Mouse (Mus musculus): Measurements from ENCODE around the gene D430042O09Rik. TPM values are rescaled to one million over a fixed set of nuclear protein-coding genes. Genes with fewer than 3 reads are reported as not detected.
A peak's percentile ranks its signal among the peaks of the same experiment; 100 is the strongest.

D430042O09Rik gene
- total and polyA plus RNA-seq, 2 experiments from 2014 or later = 4.5 to 17.8 TPM

- Histone ChIP-seq H3K27ac (no peak overlapping the region), H3K9me3 (ENCODE audit: low read length) (no peaks in the 10 kb centered on the region), H3K4me2 (ENCODE audit: low read depth, low read length) (no peak overlapping the region), H3K9ac (replicated peaks; ENCODE audit: low read length) (no peak overlapping the region), H3K4me3 (ENCODE audit: low read length) (no peak overlapping the region), H3K27me3 (ENCODE audit: insufficient read depth, low read length) (no peaks in the 10 kb centered on the region), H3K4me1 (ENCODE audit: insufficient read depth, low read length) (no peaks in the 10 kb centered on the region), H3K36me3 (ENCODE audit: insufficient read depth, low read length) (no peaks in the 10 kb centered on the region)
- no peak for ATAC-seq
- 51% methylated on average over 2 of the region's 2 CpGs for WGBS
- DNase-seq (ENCODE audit: low spot score) = no peak
- TF ChIP-seq CTCF (IDR thresholded peaks at IDR 0.05; ENCODE audit: low read depth) = no peak
Observed at GRCm38 (mm10) chr7:125716724-125717123, 9.0 kb downstream of the D430042O09Rik start.

GRCm38 (mm10) chr7:125717612-125718011 is 9.9 kb downstream of the D430042O09Rik start:
- H3K27ac ChIP-seq = no peak overlapping the region
- ATAC-seq (no peak), DNase-seq (ENCODE audit: low spot score) (no peak)
- no peak overlapping the region for H3K9ac ChIP-seq (replicated peaks; ENCODE audit: low read length)
- no peaks in the 10 kb centered on the region for H3K4me1 ChIP-seq (ENCODE audit: insufficient read depth, low read length)
- no peak for TF ChIP-seq CTCF (IDR thresholded peaks at IDR 0.05; ENCODE audit: low read depth)
- no peaks in the 10 kb centered on the region for H3K27me3 ChIP-seq (ENCODE audit: insufficient read depth, low read length)
- H3K9me3 ChIP-seq (ENCODE audit: low read length) = no peaks in the 10 kb centered on the region
- H3K36me3 ChIP-seq (ENCODE audit: insufficient read depth, low read length) = no peaks in the 10 kb centered on the region
- H3K4me2 ChIP-seq (ENCODE audit: low read depth, low read length) = no peak overlapping the region
- no peak overlapping the region for H3K4me3 ChIP-seq (ENCODE audit: low read length)

- Histone ChIP-seq H3K4me1 (ENCODE audit: insufficient read depth, low read length) (no peaks in the 10 kb centered on the region; the same call in 1 of the 2 replicates), H3K4me3 (ENCODE audit: low read length) (no peak overlapping the region), H3K4me2 (ENCODE audit: low read depth, low read length) (no peak overlapping the region), H3K27ac (no peak overlapping the region), H3K27me3 (ENCODE audit: insufficient read depth, low read length) (no peaks in the 10 kb centered on the region), H3K9me3 (ENCODE audit: low read length) (no peaks in the 10 kb centered on the region), H3K9ac (replicated peaks; ENCODE audit: low read length) (no peak overlapping the region), H3K36me3 (ENCODE audit: insufficient read depth, low read length) (no peaks in the 10 kb centered on the region)
- ATAC-seq = no peak
- TF ChIP-seq CTCF (IDR thresholded peaks at IDR 0.05; ENCODE audit: low read depth) = no peak
- peak; percentile 54 for DNase-seq (ENCODE audit: low spot score)
- 58% methylated on average over 5 of the region's 5 CpGs for WGBS
Observed at GRCm38 (mm10) chr7:125720370-125720769, 12.7 kb downstream of the D430042O09Rik start.

GRCm38 (mm10) chr7:125721033-125721432 is 13.3 kb downstream of the D430042O09Rik start:
- no peak overlapping the region for H3K27ac ChIP-seq
- H3K9ac ChIP-seq (replicated peaks; ENCODE audit: low read length) = no peak overlapping the region
- H3K27me3 ChIP-seq (ENCODE audit: insufficient read depth, low read length) = no peaks in the 10 kb centered on the region
- no peaks in the 10 kb centered on the region; the same call in 1 of the 2 replicates for H3K4me1 ChIP-seq (ENCODE audit: insufficient read depth, low read length)
- H3K36me3 ChIP-seq (ENCODE audit: insufficient read depth, low read length) = no peaks in the 10 kb centered on the region
- ATAC-seq (no peak), DNase-seq (ENCODE audit: low spot score) (no peak)
- no peaks in the 10 kb centered on the region for H3K9me3 ChIP-seq (ENCODE audit: low read length)
- WGBS = 74% methylated on average over 4 of the region's 4 CpGs
- no peak overlapping the region for H3K4me2 ChIP-seq (ENCODE audit: low read depth, low read length)
- TF ChIP-seq CTCF (IDR thresholded peaks at IDR 0.05; ENCODE audit: low read depth) = no peak
- H3K4me3 ChIP-seq (ENCODE audit: low read length) = no peak overlapping the region

GRCm38 (mm10) chr7:125722127-125722526 is 14.4 kb downstream of the D430042O09Rik start:
- Histone ChIP-seq H3K4me3 (ENCODE audit: low read length) (no peak overlapping the region), H3K4me1 (ENCODE audit: insufficient read depth, low read length) (no peaks in the 10 kb centered on the region; the same call in 1 of the 2 replicates), H3K27me3 (ENCODE audit: insufficient read depth, low read length) (no peaks in the 10 kb centered on the region), H3K27ac (no peak overlapping the region), H3K9ac (replicated peaks; ENCODE audit: low read length) (no peak overlapping the region), H3K36me3 (ENCODE audit: insufficient read depth, low read length) (no peaks in the 10 kb centered on the region), H3K9me3 (ENCODE audit: low read length) (no peaks in the 10 kb centered on the region), H3K4me2 (ENCODE audit: low read depth, low read length) (no peak overlapping the region)
- DNase-seq (ENCODE audit: low spot score) (no peak), ATAC-seq (no peak)
- TF ChIP-seq CTCF (IDR thresholded peaks at IDR 0.05; ENCODE audit: low read depth) = peak; percentile 45

DNA sequence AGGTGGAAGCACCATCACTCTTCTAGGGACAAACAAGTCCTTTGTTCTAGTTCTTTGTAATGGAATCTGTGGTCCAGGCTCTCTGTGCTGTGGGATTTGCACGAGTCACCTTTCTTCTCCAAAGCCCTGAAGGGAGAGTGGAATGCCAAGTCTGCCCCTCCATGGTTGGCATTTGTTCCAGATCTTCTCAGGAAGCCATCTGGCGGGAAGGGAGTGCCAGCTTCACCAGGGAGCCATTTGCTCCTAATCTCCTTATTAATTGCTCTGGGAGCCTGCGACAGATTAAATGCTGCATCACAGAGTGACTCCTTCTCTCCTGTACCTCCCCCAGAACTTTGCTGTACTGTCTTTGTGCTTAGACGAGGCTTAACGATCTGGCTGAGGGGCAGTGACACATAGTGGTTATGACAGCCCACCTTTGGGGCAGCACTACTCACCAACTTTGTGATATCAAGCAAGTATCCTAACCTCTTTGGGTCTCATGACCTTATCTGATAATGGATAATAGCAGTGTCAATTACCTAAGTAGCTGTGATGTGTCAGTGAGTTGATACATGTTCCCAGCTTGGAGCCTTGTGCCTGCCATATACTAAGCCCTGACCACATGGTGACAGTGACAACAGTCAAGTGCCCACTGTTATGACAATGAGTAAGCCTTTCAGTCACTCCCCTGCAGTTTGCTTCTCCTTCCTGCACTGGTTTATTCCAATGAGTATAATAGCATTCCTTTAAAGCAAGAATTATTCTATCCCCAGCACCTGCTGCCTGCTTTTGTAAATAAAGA is 15.7 kb downstream of the D430042O09Rik start:
- H3K27me3 ChIP-seq (ENCODE audit: insufficient read depth, low read length) = no peaks in the 10 kb centered on the region
- peak; percentile 71; the same call in 1 of the 2 replicates for ATAC-seq

DNA sequence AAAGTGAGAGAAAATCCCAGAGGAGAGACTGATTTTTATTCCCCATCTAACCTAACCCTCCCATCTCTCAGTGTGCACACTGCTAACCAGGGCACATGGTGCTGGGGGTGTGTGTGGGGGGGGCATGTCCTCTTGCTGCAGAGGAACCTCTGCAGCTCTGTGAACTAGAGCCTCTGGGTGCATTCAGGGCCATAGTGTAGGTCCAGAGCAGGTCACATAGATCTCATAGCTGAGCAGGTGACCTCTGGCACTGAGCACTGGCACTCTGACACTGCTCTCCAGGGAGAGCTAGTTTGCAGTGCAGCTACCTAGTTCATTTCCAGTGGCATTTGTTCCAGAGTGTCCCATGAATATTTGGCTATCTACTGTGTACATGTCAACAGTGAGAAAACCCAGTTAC is 24.0 kb downstream of the D430042O09Rik start:
- Histone ChIP-seq H3K4me2 (ENCODE audit: low read depth, low read length) (no peak overlapping the region), H3K4me3 (ENCODE audit: low read length) (no peak overlapping the region), H3K27ac (no peak overlapping the region), H3K9ac (replicated peaks; ENCODE audit: low read length) (no peak overlapping the region), H3K9me3 (ENCODE audit: low read length) (no peaks in the 10 kb centered on the region), H3K36me3 (ENCODE audit: insufficient read depth, low read length) (no peaks in the 10 kb centered on the region), H3K27me3 (ENCODE audit: insufficient read depth, low read length) (no peaks in the 10 kb centered on the region), H3K4me1 (ENCODE audit: insufficient read depth, low read length) (no peaks in the 10 kb centered on the region)
- ATAC-seq (no peak), DNase-seq (ENCODE audit: low spot score) (no peak)
- no peak for TF ChIP-seq CTCF (IDR thresholded peaks at IDR 0.05; ENCODE audit: low read depth)

More for the DNA sequence above, 15.7 kb downstream of the D430042O09Rik start:
- Histone ChIP-seq H3K9me3 (ENCODE audit: low read length) (no peaks in the 10 kb centered on the region), H3K9ac (replicated peaks; ENCODE audit: low read length) (no peak overlapping the region), H3K4me2 (ENCODE audit: low read depth, low read length) (no peak overlapping the region), H3K4me1 (ENCODE audit: insufficient read depth, low read length) (no peaks in the 10 kb centered on the region; the same call in 1 of the 2 replicates), H3K36me3 (ENCODE audit: insufficient read depth, low read length) (no peaks in the 10 kb centered on the region), H3K4me3 (ENCODE audit: low read length) (no peak overlapping the region), H3K27ac (no peak overlapping the region)
- peak; percentile 14; the same call in 1 of the 2 replicates for TF ChIP-seq CTCF (IDR thresholded peaks at IDR 0.05; ENCODE audit: low read depth)
- peak; percentile 83 for DNase-seq (ENCODE audit: low spot score)
- 33% methylated on average over 5 of the region's 5 CpGs for WGBS
